In the genomic region with DNA sequence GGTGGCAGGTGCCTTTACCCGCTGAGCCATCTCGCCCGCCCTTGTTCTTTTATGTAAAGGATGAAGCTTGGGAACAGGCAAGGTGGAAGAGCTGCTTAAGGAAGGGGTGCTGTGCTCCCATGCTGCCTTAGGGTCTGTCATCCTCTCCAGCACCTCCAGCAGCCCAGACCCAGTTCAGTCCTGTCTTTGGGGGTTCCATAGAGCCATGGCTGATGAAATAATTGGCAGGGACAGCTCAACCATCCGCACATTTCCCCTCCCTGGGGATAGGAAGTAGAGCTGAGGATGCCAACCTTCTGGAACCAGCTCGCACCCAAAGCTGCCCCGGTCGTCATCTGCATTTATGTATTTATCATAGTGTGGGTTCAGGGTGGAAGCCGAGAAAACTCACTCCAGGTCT, we compare ENCODE assay signal across 23 mouse cellular contexts. TPM values are rescaled to one million over a fixed set of nuclear protein-coding genes. Genes with fewer than 3 reads are reported as not detected.
A peak's percentile ranks its signal among the peaks of the same experiment; 100 is the strongest.
DNase-seq lines count a peak whose midpoint lies in the region; ATAC-seq lines count a peak whose summit lies in the region.
"Had no signal": no experiment of that assay in that cellular context is flagged by ENCODE, and none has a peak within 500 bp of the region (broad histone marks: within the 10 kb centered on the region; RNA-seq: fewer than 3 reads in every experiment).

No protein-coding gene starts in this region.

- H3K4me3 ChIP-seq in forebrain, embryonic 11.5 days (ENCODE audit: low read depth, low read length), result no peak overlapping the region
- H3K4me3 ChIP-seq: embryonic facial prominence, embryonic 15.5 days; erythroblast, embryonic 14.5 days; forebrain, embryonic 10.5 days; forebrain, embryonic 15.5 days; heart, embryonic 10.5 days; hindbrain, embryonic 13.5 days; intestine, embryonic 15.5 days had no signal

- intact Hi-C loops in left cerebral cortex, postnatal 4 days (cut with DNase I), result no loop called here

- H3K4me2 ChIP-seq in forebrain, embryonic 11.5 days (ENCODE audit: low read depth, low read length, severe bottlenecking), result no peak overlapping the region
- H3K4me2 ChIP-seq: embryonic facial prominence, embryonic 15.5 days; forebrain, embryonic 15.5 days; hindbrain, embryonic 13.5 days; intestine, embryonic 15.5 days had no signal

- 0 out of 2 replicates have a peak, but pooled peaks have one; percentile 26 for ATAC-seq in cerebellum, adult (ENCODE audit: insufficient number of reproducible peaks, low FRiP score, low TSS enrichment)
- no peak for ATAC-seq in forebrain, embryonic 11.5 days (replicated peaks; ENCODE audit: low FRiP score)
- ATAC-seq: CD4-positive, CD25-positive, alpha-beta regulatory T cell, adult 4 months; forebrain, embryonic 15.5 days; intestine, embryonic 15.5 days had no signal

- H3K27ac ChIP-seq in forebrain, embryonic 11.5 days (ENCODE audit: low read depth, low read length), result no peak overlapping the region
- H3K27ac ChIP-seq: embryonic facial prominence, embryonic 15.5 days; forebrain, embryonic 10.5 days; forebrain, embryonic 15.5 days; heart, embryonic 10.5 days; hindbrain, embryonic 13.5 days; intestine, embryonic 15.5 days had no signal

- H3K27me3 ChIP-seq in forebrain, embryonic 11.5 days (ENCODE audit: control insufficient read depth, insufficient read depth, low read length), result no peaks in the 10 kb centered on the region
- H3K27me3 ChIP-seq: embryonic facial prominence, embryonic 15.5 days; forebrain, embryonic 15.5 days; hindbrain, embryonic 13.5 days; intestine, embryonic 15.5 days had no signal

- H3K36me3 ChIP-seq in forebrain, embryonic 11.5 days (ENCODE audit: control insufficient read depth, insufficient read depth, low read length), result no peaks in the 10 kb centered on the region
- H3K36me3 ChIP-seq: intestine, embryonic 15.5 days had no signal

- WGBS in forebrain, embryonic 11.5 days, result 93% methylated on average over 8 of the region's 8 CpGs

- H3K4me1 ChIP-seq in forebrain, embryonic 11.5 days (replicated peaks; ENCODE audit: control insufficient read depth, insufficient read depth, low read length), result no peaks in the 10 kb centered on the region
- H3K4me1 ChIP-seq: forebrain, embryonic 10.5 days; heart, embryonic 10.5 days; intestine, embryonic 15.5 days had no signal

- H3K9me3 ChIP-seq in forebrain, embryonic 11.5 days (ENCODE audit: control insufficient read depth, low read length), result no peaks in the 10 kb centered on the region
- H3K9me3 ChIP-seq: embryonic facial prominence, embryonic 15.5 days; forebrain, embryonic 10.5 days; forebrain, embryonic 15.5 days; G1E; heart, embryonic 10.5 days; hindbrain, embryonic 13.5 days; intestine, embryonic 15.5 days had no signal

- no peak overlapping the region for H3K9ac ChIP-seq in forebrain, embryonic 11.5 days (ENCODE audit: low read length)
- H3K9ac ChIP-seq: embryonic facial prominence, embryonic 15.5 days; forebrain, embryonic 15.5 days; hindbrain, embryonic 13.5 days; intestine, embryonic 15.5 days had no signal

- DNase-seq in cerebellum, adult 11 months, result no peak
- DNase-seq in left cerebral cortex, postnatal 4 days, result peak; percentile 41
- no peak for DNase-seq in left cerebral cortex, adult 18-20 months (ENCODE audit: low spot score in 2 of 2)
- peak; percentile 72 to 75 for DNase-seq in cerebellum, postnatal 10 days
- DNase-seq in forebrain, embryonic 11.5 days (ENCODE audit: low spot score), result no peak
- DNase-seq in layer of hippocampus, adult 11-12 months (ENCODE audit: low spot score), result no peak
- DNase-seq: adrenal gland, adult 8-10 months; B cell, adult 2 months; embryo, embryonic 11 days; gastrocnemius, postnatal 14 days; heart, postnatal 10 days; heart, postnatal 4 days; kidney, adult 18-20 months had no signal

RNA-seq across cellular contexts. Expression of a gene that starts 9.8 kb away (rescaled TPM):
- 10 to 100 TPM; 59.2 to 62.6 TPM for total RNA-seq in left cerebral cortex, postnatal 4 days (2021)
- 10 to 100 TPM; 89.9 to 92.1 TPM for total RNA-seq in left cerebral cortex, adult 18-20 months (2021)
- 65.0 and 69.3 TPM in 2 replicates for polyA plus RNA-seq in forebrain, embryonic 11.5 days (2014; fragmentation: Nextera tagmentation; extraction: Ambion mirVana)

Comparison
In these comparisons a context has a peak if more than half of its experiments do, and no peak if none do; other contexts are left out.
1. DNase-seq: peak in left cerebral cortex, postnatal 4 days (single experiment) and cerebellum, postnatal 10 days (2 of 2); none in cerebellum, adult 11 months (single experiment), left cerebral cortex, adult 18-20 months (0 of 2), forebrain, embryonic 11.5 days (single experiment) and layer of hippocampus, adult 11-12 months (single experiment).